Mouse (Mus musculus): ENCODE measurements around the gene Sncb. TPM values are rescaled to one million over a fixed set of nuclear protein-coding genes. Genes with fewer than 3 reads are reported as not detected.
A peak's percentile ranks its signal among the peaks of the same experiment; 100 is the strongest.
"Not testable (repeated sequence)": the region's sequence is repeated elsewhere in the genome, so short reads cannot be mapped to it uniquely, and the experiment has no call there.

Gene Sncb
- polyA plus RNA-seq, 1 experiment from 2014 or later, result 21.1 TPM

- no peak overlapping the region for H3K4me2 ChIP-seq
- H3K36me3 ChIP-seq, result no peaks in the 10 kb centered on the region
- no peak for ATAC-seq (ENCODE audit: low read depth)
- H3K4me3 ChIP-seq, result no peak overlapping the region
- 42% methylated on average over 4 of the region's 4 CpGs for WGBS
- peaks cover 15% of the 10 kb centered on the region; the same call in 1 of the 2 replicates for H3K27me3 ChIP-seq
- 0 out of 2 replicates have a peak, but pooled peaks cover 2% of the 10 kb centered on the region for H3K4me1 ChIP-seq (replicated peaks)
- no peaks in the 10 kb centered on the region for H3K9me3 ChIP-seq
- no peak overlapping the region for H3K27ac ChIP-seq (replicated peaks)
- no peak overlapping the region for H3K9ac ChIP-seq
Measured at GRCm38 (mm10) chr13:54797356-54797755, 31.0 kb upstream of the Sncb start.

- 53% methylated on average over 5 of the region's 5 CpGs for WGBS
- H3K9me3 ChIP-seq, result no peaks in the 10 kb centered on the region
- no peak overlapping the region for H3K27ac ChIP-seq (replicated peaks)
- H3K27me3 ChIP-seq, result peaks cover 32% of the 10 kb centered on the region
- no peak for ATAC-seq (ENCODE audit: low read depth)
- no peak overlapping the region for H3K4me3 ChIP-seq
- no peak overlapping the region for H3K4me2 ChIP-seq
- no peaks in the 10 kb centered on the region for H3K36me3 ChIP-seq
- H3K9ac ChIP-seq, result no peak overlapping the region
- peaks cover 14% of the 10 kb centered on the region for H3K4me1 ChIP-seq (replicated peaks)
Measured at GRCm38 (mm10) chr13:54794843-54795242, 28.4 kb upstream of the Sncb start.

- H3K27me3 ChIP-seq, result peaks cover 32% of the 10 kb centered on the region
- H3K9ac ChIP-seq, result no peak overlapping the region
- H3K27ac ChIP-seq (replicated peaks), result no peak overlapping the region
- no peak overlapping the region for H3K4me2 ChIP-seq
- H3K9me3 ChIP-seq, result no peaks in the 10 kb centered on the region
- no peaks in the 10 kb centered on the region for H3K36me3 ChIP-seq
- no peak for ATAC-seq (ENCODE audit: low read depth)
- no peak overlapping the region for H3K4me3 ChIP-seq
- peaks cover 20% of the 10 kb centered on the region for H3K4me1 ChIP-seq (replicated peaks)
- 80% methylated on average over 16 of the region's 16 CpGs for WGBS
Measured at GRCm38 (mm10) chr13:54794002-54794577, 27.7 kb upstream of the Sncb start.

- no peaks in the 10 kb centered on the region for H3K36me3 ChIP-seq
- H3K4me3 ChIP-seq, result no peak overlapping the region
- 27% methylated on average over 18 of the region's 21 CpGs for WGBS
- no peak overlapping the region for H3K9ac ChIP-seq
- no peak for ATAC-seq (ENCODE audit: low read depth)
- H3K9me3 ChIP-seq, result no peaks in the 10 kb centered on the region
- no peak overlapping the region for H3K4me2 ChIP-seq
- peaks cover 16% of the 10 kb centered on the region for H3K27me3 ChIP-seq
- peaks cover 20% of the 10 kb centered on the region for H3K4me1 ChIP-seq (replicated peaks)
- no peak overlapping the region for H3K27ac ChIP-seq (replicated peaks)
Measured at GRCm38 (mm10) chr13:54792259-54793230, 26.1 kb upstream of the Sncb start.

- peak overlapping the region; percentile 46 for H3K27ac ChIP-seq (replicated peaks)
- H3K27me3 ChIP-seq, result peaks cover 16% of the 10 kb centered on the region
- 1% methylated on average over 38 of the region's 38 CpGs for WGBS
- H3K4me3 ChIP-seq, result peak overlapping the region; percentile 57
- no peaks in the 10 kb centered on the region for H3K36me3 ChIP-seq
- peak; percentile 49 for ATAC-seq (ENCODE audit: low read depth)
- H3K9ac ChIP-seq, result peak overlapping the region; percentile 67
- peaks cover 20% of the 10 kb centered on the region for H3K4me1 ChIP-seq (replicated peaks)
- H3K9me3 ChIP-seq, result no peaks in the 10 kb centered on the region
- peak overlapping the region; percentile 94 for H3K4me2 ChIP-seq
Measured at GRCm38 (mm10) chr13:54789561-54790397, 23.4 kb upstream of the Sncb start.

GRCm38 (mm10) chr13:54788740-54789560 lies 22.6 kb upstream of the Sncb start, which contains the start of gene Tspan17:
Gene Tspan17, plus strand, starts transcription at chr13:54789377.
- WGBS, result 3% methylated on average over 47 of the region's 49 CpGs
- H3K27ac ChIP-seq (replicated peaks), result peak within 1 kb of the TSS; percentile 46

GRCm38 (mm10) chr13:54787591-54787990 lies 21.2 kb upstream of the Sncb start:
- H3K36me3 ChIP-seq; H3K27ac ChIP-seq (replicated peaks); H3K9me3 ChIP-seq; H3K9ac ChIP-seq; ATAC-seq (ENCODE audit: low read depth); H3K4me2 ChIP-seq; H3K4me3 ChIP-seq: not testable (repeated sequence)
- peaks cover 16% of the 10 kb centered on the region for H3K27me3 ChIP-seq
- peaks cover 20% of the 10 kb centered on the region for H3K4me1 ChIP-seq (replicated peaks)
- WGBS, result 56% methylated on average over 2 of the region's 2 CpGs

More at GRCm38 (mm10) chr13:54788740-54789560, 22.6 kb upstream of the Sncb start, which contains the start of gene Tspan17:
- H3K9ac ChIP-seq, result peak within 1 kb of the TSS; percentile 67
- H3K36me3 ChIP-seq, result no peaks in the 10 kb centered on the region
- peaks cover 16% of the 10 kb centered on the region for H3K27me3 ChIP-seq
- peak; percentile 82 for ATAC-seq (ENCODE audit: low read depth)
- H3K4me1 ChIP-seq (replicated peaks), result peaks cover 20% of the 10 kb centered on the region
- no peaks in the 10 kb centered on the region for H3K9me3 ChIP-seq
- peak within 1 kb of the TSS; percentile 57 for H3K4me3 ChIP-seq
- H3K4me2 ChIP-seq, result peak within 1 kb of the TSS; percentile 94

- Histone ChIP-seq H3K27me3 (no peaks in the 10 kb centered on the region), H3K4me3 (no peak within 1 kb of the TSS), H3K9me3 (no peaks in the 10 kb centered on the region), H3K4me2 (no peak within 1 kb of the TSS), H3K36me3 (no peaks in the 10 kb centered on the region), H3K9ac (no peak within 1 kb of the TSS), H3K4me1 (replicated peaks) (peaks cover 3% of the 10 kb centered on the region; the same call in 1 of the 2 replicates), H3K27ac (replicated peaks) (no peak within 1 kb of the TSS)
- WGBS, result 87% methylated on average over 4 of the region's 4 CpGs
- ATAC-seq (ENCODE audit: low read depth), result no peak
Measured at GRCm38 (mm10) chr13:54783698-54784097, 17.3 kb upstream of the Sncb start, which contains the start of gene Eif4e1b. Gene Eif4e1b, plus strand, starts transcription at chr13:54783998.

GRCm38 (mm10) chr13:54783235-54783634 lies 16.8 kb upstream of the Sncb start:
- Histone ChIP-seq H3K4me3 (no peak overlapping the region), H3K27me3 (no peaks in the 10 kb centered on the region), H3K4me1 (replicated peaks) (0 out of 2 replicates have a peak, but pooled peaks cover 3% of the 10 kb centered on the region), H3K9me3 (no peaks in the 10 kb centered on the region), H3K36me3 (no peaks in the 10 kb centered on the region), H3K9ac (no peak overlapping the region), H3K27ac (replicated peaks) (no peak overlapping the region), H3K4me2 (no peak overlapping the region)
- whole genome bisulfite sequencing, result 30% methylated on average over 2 of the region's 2 CpGs
- no peak for ATAC-seq (ENCODE audit: low read depth)

- Histone ChIP-seq H3K4me2 (no peak overlapping the region), H3K27me3 (no peaks in the 10 kb centered on the region), H3K27ac (replicated peaks) (no peak overlapping the region), H3K36me3 (no peaks in the 10 kb centered on the region), H3K4me1 (replicated peaks) (0 out of 2 replicates have a peak, but pooled peaks cover 3% of the 10 kb centered on the region), H3K9me3 (no peaks in the 10 kb centered on the region), H3K9ac (no peak overlapping the region), H3K4me3 (no peak overlapping the region)
- WGBS, result 90% methylated on average over 3 of the region's 3 CpGs
- ATAC-seq (ENCODE audit: low read depth), result peak; percentile 59
Measured at GRCm38 (mm10) chr13:54781086-54781485, 14.7 kb upstream of the Sncb start.

GRCm38 (mm10) chr13:54780592-54780991 lies 14.2 kb upstream of the Sncb start:
- Histone ChIP-seq H3K4me1 (replicated peaks) (0 out of 2 replicates have a peak, but pooled peaks cover 3% of the 10 kb centered on the region), H3K27me3 (no peaks in the 10 kb centered on the region), H3K4me2 (no peak overlapping the region), H3K9me3 (no peaks in the 10 kb centered on the region), H3K27ac (replicated peaks) (no peak overlapping the region), H3K9ac (no peak overlapping the region), H3K4me3 (no peak overlapping the region), H3K36me3 (no peaks in the 10 kb centered on the region)
- WGBS, result 78% methylated on average over 3 of the region's 3 CpGs
- ATAC-seq (ENCODE audit: low read depth), result no peak

Measured in neural tube, embryonic 13.5 days (tissue).